Mouse (Mus musculus): ENCODE results near the gene Chrng. TPM values are rescaled to one million over a fixed set of nuclear protein-coding genes. Genes with fewer than 3 reads are reported as not detected.

Gene Chrng
- total RNA-seq, 2 experiments from 2014 or later: not detected

GRCm38 (mm10) chr1:87183998-87184750, 20.3 kb upstream of the Chrng start:
- no peak for TF ChIP-seq CTCF (conservative IDR thresholded peaks at IDR 0.05)
- Histone ChIP-seq H3K4me3 (peak overlapping the region; percentile 32; the same call in 1 of the 2 replicates), H3K27ac (no peak overlapping the region)
- no peak for DNase-seq (ENCODE audit: low spot score in 2 of 2)

DNA sequence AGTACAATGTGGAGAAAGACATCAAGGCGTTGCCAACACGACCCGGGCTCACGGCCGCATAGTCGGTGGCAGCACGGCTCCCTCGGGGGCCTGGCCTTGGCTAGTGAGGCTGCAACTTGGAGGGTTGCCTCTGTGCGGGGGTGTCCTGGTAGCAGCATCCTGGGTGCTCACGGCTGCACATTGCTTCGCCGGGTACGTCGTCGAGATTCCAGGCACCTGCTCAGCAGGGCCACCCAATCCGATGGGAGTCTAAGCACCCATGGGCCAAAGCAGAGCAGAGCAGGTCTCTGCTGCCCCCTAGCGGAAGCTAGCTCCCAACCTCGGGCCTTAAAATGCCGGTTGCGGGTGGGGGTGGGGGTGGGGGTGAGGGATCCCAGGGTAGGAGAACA, 19.7 kb upstream of the Chrng start:
- peak; percentile 75 for TF ChIP-seq CTCF (conservative IDR thresholded peaks at IDR 0.05)
- peak; percentile 54 to 81 for DNase-seq (ENCODE audit: low spot score in 2 of 2)
- peak overlapping the region; percentile 32; the same call in 1 of the 2 replicates for H3K4me3 ChIP-seq
- H3K27ac ChIP-seq: no peak overlapping the region

GRCm38 (mm10) chr1:87185526-87185925, 18.9 kb upstream of the Chrng start:
- no peak for TF ChIP-seq CTCF (conservative IDR thresholded peaks at IDR 0.05)
- DNase-seq (ENCODE audit: low spot score in 2 of 2): no peak
- H3K4me3 ChIP-seq: no peak overlapping the region
- no peak overlapping the region for H3K27ac ChIP-seq

- TF ChIP-seq CTCF (conservative IDR thresholded peaks at IDR 0.05): no peak
- DNase-seq (ENCODE audit: low spot score in 2 of 2): no peak
- Histone ChIP-seq H3K27ac (no peak overlapping the region), H3K4me3 (peak overlapping the region; percentile 61)
Measured at GRCm38 (mm10) chr1:87186261-87187036, 18.0 kb upstream of the Chrng start.

GRCm38 (mm10) chr1:87187037-87187355, 17.5 kb upstream of the Chrng start:
- Histone ChIP-seq H3K4me3 (peak overlapping the region; percentile 61), H3K27ac (no peak overlapping the region)
- peak; percentile 93 for TF ChIP-seq CTCF (conservative IDR thresholded peaks at IDR 0.05)
- DNase-seq (ENCODE audit: low spot score in 2 of 2): peak; percentile 61 to 79

DNA sequence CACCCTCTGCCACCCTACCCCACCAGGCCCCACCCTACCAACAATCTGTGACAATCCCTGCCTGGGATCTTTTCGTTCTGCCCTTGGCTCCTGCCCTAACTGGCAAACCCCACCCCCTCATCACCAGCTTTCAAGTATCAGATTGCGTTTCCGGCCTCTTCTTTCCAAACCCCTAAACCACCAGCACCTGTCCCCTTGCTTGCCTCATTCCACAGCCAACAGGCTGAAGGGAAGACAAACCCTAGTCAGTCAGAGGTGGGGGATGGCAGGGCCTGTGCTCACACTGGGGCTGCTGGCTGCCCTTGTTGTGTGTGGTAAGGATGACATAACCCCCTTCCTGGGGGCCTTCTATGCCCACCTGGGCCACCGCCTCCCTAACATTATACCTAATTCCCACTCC, 14.0 kb upstream of the Chrng start, which contains the start of gene Chrnd:
Gene Chrnd, plus strand, starts transcription at position 179 of the 400 bp plus-strand sequence.
- no peak within 1 kb of the TSS for H3K4me3 ChIP-seq
- no peak within 1 kb of the TSS for H3K27ac ChIP-seq
- no peak for TF ChIP-seq CTCF (conservative IDR thresholded peaks at IDR 0.05)
- DNase-seq (ENCODE audit: low spot score in 2 of 2): no peak

DNA sequence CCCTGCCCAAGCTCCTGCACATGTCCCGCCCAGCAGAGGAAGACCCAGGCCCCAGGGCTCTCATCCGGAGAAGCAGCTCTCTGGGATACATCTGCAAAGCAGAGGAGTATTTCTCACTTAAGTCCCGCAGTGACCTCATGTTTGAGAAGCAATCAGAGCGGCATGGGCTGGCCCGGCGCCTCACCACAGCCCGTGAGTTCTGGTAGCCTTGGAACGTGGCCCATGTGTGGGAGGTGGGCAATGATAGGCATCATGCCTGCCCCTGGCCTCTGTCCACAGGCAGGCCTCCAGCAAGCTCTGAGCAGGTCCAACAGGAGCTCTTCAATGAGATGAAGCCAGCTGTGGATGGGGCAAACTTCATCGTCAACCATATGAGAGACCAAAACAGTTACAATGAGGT, 7.2 kb upstream of the Chrng start:
- no peak overlapping the region for H3K4me3 ChIP-seq
- DNase-seq (ENCODE audit: low spot score in 2 of 2): no peak
- H3K27ac ChIP-seq: no peak overlapping the region
- TF ChIP-seq CTCF (conservative IDR thresholded peaks at IDR 0.05): no peak

DNA sequence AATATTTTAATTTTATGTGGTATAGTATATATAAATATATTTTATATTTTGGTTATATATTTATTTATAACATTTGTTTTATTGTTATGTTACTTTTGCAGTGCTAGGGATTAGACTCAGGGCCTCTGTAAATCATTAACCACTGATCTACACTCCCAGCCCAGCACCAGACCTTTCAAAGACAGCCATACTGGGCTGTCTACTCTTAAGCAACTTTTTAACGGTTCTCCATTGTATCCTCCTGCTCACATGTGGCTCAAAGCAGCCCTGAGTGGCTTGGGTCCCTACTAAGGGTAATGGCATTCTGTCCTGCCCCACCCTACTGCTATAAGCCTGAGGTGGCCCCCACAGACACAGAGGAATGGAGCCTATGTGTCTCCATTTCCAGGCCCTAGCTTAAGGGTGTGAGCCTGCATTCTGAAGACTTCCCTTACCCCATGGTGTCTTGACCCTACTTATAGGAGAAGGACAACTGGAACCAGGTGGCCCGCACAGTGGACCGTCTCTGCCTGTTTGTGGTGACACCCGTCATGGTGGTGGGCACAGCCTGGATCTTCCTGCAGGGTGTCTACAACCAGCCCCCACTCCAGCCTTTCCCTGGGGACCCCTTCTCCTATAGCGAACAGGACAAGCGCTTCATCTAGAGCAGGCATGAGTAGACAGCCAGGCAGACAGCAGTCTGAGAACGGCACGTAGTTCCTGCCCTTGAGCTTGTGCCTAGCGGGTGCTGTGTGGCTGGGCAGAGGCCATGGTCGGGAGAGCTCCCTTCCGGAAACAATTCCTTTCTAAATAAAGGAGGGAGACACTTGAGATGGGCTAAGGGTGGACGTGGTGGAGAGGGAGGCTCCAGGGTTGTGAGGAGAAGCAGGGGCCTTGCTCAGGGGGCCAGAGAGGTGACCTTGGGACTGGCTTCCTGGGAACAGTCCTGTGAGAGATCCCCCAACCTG, 6.1 kb upstream of the Chrng start:
- TF ChIP-seq CTCF (conservative IDR thresholded peaks at IDR 0.05): no peak
- no peak for DNase-seq (ENCODE audit: low spot score in 2 of 2)
- no peak overlapping the region for H3K4me3 ChIP-seq
- H3K27ac ChIP-seq: no peak overlapping the region

DNA sequence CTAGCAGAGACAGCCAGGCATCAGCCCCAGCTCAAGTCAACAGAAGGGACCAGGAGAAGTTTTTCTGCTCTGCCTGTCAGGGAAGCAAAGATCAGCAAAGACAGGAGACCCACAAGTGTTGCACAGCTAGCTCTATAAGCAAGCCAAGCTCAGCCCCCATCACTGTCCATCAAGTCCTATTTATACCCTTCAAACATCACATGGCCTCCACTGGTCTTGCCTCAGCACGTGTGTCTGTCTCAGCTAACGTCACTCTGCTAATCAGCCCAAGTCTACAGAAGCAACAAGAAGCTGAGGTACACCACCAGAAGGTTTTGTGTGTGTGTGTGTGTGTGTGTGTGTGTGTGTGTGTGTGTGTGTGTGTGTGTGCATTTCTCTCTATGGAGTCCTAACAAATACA, 3.6 kb upstream of the Chrng start:
- DNase-seq (ENCODE audit: low spot score in 2 of 2): no peak
- Histone ChIP-seq H3K27ac (no peak overlapping the region), H3K4me3 (no peak overlapping the region)
- TF ChIP-seq CTCF (conservative IDR thresholded peaks at IDR 0.05): no peak

GRCm38 (mm10) chr1:87201848-87202247, 2.6 kb upstream of the Chrng start:
- no peak for TF ChIP-seq CTCF (conservative IDR thresholded peaks at IDR 0.05)
- no peak for DNase-seq (ENCODE audit: low spot score in 2 of 2)
- no peak overlapping the region for H3K27ac ChIP-seq
- no peak overlapping the region for H3K4me3 ChIP-seq

DNA sequence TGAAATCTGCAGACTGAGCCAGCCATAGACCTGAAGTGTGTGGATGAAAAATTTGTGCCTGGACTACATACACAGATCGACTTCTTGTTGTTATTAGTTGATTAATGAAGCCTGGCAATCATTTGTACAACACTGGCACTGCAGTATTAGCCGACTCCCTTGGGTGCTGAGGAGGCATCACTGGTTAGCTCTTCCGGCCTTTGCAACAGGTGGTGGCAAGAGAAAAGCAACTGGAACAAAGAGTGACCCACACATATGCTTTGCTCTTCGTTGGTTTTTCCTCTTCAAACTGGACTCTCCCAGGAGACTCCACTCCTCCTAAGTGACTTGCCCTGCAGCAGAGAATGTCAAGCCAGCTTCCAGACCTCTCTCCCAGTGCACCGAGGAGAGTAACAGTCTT, 678 bp upstream of the Chrng start:
- no peak for DNase-seq (ENCODE audit: low spot score in 2 of 2)
- Histone ChIP-seq H3K4me3 (no peak overlapping the region), H3K27ac (no peak overlapping the region)
- TF ChIP-seq CTCF (conservative IDR thresholded peaks at IDR 0.05): no peak

- Histone ChIP-seq H3K4me3 (no peak overlapping the region), H3K27ac (no peak overlapping the region)
- TF ChIP-seq CTCF (conservative IDR thresholded peaks at IDR 0.05): no peak
- DNase-seq (ENCODE audit: low spot score in 2 of 2): no peak
Measured at GRCm38 (mm10) chr1:87205038-87205437, 581 bp downstream of the Chrng start.

GRCm38 (mm10) chr1:87205502-87205901, 1.0 kb downstream of the Chrng start:
- no peak for DNase-seq (ENCODE audit: low spot score in 2 of 2)
- no peak overlapping the region for H3K4me3 ChIP-seq
- TF ChIP-seq CTCF (conservative IDR thresholded peaks at IDR 0.05): no peak
- H3K27ac ChIP-seq: no peak overlapping the region

Measured in layer of hippocampus, adult 2 months (tissue).